Mouse (Mus musculus): ENCODE data around the gene Mybpc2.

DNA sequence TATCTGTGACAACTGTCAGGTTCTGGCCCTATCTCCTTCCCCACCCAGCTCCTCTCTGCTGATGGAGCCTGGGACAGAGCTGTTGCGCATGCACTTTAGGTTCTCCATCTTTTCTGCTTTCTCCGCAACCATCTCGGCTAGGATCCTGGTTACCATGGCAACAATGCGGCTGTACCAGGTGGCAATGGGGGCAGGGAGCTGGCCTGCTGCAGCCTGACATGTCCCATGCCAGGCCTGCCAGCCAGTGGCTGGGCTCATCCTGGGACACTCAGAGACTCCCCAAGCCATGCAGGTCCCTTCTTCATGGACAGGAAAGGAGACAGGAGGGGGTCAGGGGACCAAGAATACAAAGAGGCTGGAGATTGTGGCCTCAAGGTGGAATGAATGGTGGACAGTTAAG lies 59.9 kb downstream of the Mybpc2 start:
- TF ChIP-seq CTCF (IDR thresholded peaks at IDR 0.05; ENCODE audit: low read depth, low read length) (no peak), POLR2A (IDR thresholded peaks at IDR 0.05; ENCODE audit: borderline replicate concordance, low read depth, low read length) (no peak)
